Mouse (Mus musculus) cortical plate, adult 2 months (tissue): ENCODE data around the gene Zfp609.

Experiments used
- CTCF ChIP-seq: fragments of 200-500 bp; IDR thresholded peaks from 2 replicates; pipeline ENCODE4 v1.5.1; 2011; ENCODE audit warnings: mild to moderate bottlenecking, control low read depth, low read length; ENCODE audit not compliant: insufficient read depth; ENCODE audit errors: extremely low read depth
- POLR2A ChIP-seq: fragments of 200-500 bp; IDR thresholded peaks from 2 replicates; pipeline ENCODE4 v1.6.1; 2011; ENCODE audit warnings: mild to moderate bottlenecking, low read length, control low read depth; ENCODE audit not compliant: insufficient read depth; ENCODE audit errors: extremely low read depth

GRCm38 (mm10) chr9:65682994-65683393 lies 144.4 kb downstream of the Zfp609 start:
- no peak; the same call in 1 of the 2 replicates for TF ChIP-seq CTCF
- no peak for TF ChIP-seq POLR2A
